Mouse (Mus musculus): ENCODE data around the gene Tead4.
"Not testable (repeated sequence)": the region's sequence is repeated elsewhere in the genome, so short reads cannot be mapped to it uniquely, and the experiment has no call there.

Tead4 gene

DNA sequence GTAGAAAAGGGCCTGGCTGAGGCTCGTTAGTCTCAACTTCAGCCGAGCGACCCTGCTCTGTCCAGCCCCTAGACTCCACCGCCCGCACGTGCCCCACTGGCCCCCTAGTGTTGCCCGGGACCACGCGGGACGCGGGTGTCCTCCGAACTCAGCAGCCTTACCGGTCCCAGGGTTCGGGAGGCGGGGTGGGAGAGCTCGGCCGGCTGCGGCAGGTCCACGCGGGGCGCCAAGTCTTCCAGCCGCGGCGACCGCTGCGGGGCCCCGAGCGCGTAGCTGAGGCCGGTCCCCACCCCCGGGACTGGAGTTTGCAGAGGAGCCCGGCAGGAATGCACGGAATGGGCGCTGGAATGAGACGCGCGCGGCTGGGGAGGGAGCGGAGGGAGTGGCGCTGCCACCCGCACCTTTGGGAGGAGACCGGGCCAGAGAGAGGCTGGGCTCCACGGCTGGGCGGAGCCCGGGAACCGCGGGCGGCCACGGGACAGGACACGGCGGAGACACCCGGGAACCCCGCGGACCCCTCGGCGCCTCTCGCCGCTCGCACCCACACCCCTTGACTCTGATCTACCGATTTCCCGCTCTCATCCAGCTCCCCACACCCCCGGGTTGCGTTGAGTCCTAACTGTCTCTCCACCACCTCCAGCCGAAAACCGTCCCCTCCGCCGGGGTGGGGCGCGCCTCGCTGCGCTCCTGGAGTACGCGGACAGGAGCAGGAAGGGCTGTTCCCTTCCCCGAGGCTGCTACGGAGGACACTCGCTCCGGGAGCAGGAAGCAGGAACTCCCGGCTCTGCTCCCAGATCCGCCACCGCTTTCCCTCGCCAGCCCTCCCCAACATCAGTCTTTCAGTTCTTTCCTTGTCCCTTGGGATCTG, at the start of gene Tead4:
Gene Tead4, minus strand, starts transcription at position 690 of the 868 bp plus-strand sequence.
- DNase-seq = peak; percentile 36

DNA sequence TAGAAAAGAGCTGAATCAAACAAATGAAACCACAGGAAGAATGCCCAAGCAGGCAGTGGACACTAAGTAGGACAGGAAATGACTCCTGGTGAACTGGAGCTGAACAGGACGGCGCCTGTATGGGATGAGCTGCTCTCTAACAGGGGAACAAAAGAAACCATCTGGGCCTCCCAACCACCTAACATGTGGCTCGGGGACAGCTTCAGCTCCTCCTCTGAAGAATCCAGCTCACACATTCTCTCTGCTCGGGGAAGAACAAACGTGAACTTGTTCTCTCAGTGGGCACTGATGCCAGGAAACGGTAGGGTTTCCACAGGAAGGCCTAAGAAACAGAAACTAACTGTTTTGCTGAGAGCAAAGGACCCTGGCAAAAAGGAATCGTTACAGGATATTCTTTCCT, 49.1 kb upstream of the Tead4 start:
- no peak for DNase-seq

DNA sequence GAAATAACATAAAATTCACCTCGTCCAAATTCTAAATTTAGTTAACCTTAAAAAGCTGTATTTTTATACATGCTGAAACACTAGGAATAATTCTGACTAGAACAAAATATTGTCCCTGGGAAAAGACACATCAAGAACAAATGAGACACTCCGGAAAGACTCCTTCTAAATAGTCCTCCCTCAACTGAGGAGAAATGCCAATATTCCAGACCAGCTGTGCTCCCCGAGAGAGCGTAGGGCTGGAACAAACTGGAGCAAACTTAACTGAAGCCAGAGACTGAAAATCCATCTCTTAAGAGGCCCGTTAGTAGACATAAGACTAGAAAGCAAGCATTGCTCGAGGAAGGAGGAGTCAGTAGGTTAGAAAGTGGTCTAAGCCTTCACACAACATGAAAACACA, 46.2 kb upstream of the Tead4 start:
- no peak for DNase-seq

- no peak for DNase-seq
Observed at GRCm38 (mm10) chr6:128345623-128346022, 45.0 kb upstream of the Tead4 start.

DNA sequence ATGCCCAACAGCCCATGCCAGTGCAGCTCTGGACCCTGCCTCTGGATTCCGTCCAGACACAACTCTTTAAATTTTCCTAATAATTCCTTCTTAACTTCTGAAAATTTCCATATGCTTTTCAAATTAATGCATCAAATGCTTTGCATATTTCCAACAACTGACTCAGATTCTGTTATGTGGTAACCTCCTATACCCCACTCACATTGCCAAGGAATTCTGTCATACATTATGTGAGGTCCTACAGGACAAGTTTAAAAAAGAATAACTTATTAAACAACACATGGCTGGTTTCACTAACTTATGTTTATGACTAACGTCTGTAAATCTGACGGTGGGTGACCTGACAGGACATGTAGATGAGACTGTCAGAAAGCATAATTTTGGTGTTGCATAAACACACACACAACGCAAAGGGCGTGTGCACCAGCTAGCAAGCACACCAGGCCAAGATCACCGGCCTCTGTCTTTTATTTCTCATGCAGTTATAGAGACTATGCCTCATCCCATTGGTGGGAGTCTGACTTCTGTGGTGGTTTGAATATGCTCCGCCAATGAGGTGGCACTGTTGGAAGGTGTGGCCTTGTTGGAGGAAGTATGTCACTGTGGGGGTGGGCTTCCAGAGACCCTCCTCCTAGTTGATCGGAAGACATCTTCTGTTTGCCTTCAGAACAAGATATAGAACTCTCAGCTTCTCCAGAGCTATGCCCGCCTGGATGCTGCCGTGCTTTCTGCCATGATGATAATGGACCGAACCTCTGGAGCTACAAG, 41.5 kb upstream of the Tead4 start:
- DNase-seq = no peak

GRCm38 (mm10) chr6:128338876-128339275, 38.3 kb upstream of the Tead4 start:
- no peak for DNase-seq

DNA sequence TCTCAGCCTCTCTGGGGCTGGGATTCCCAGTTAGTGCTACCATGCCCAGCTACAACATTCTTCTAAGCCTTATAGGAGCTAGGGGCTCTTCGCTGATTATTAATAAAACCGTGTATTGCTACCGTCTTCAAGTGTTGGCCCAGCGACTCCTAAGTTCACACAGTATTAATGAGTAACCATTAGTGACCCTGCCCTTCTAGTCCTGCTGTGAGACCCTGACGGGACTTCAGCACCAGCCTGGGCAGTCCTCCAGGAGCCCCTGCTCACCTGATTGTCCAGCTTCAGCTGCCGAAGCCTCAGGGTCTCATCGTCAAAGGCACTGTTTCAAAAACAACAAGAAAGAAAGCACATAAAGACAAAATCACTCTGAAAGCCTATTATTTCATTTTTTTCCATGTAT, 36.8 kb upstream of the Tead4 start:
- no peak for DNase-seq

GRCm38 (mm10) chr6:128334397-128335124, 33.9 kb upstream of the Tead4 start:
- peak; percentile 80 for DNase-seq

DNA sequence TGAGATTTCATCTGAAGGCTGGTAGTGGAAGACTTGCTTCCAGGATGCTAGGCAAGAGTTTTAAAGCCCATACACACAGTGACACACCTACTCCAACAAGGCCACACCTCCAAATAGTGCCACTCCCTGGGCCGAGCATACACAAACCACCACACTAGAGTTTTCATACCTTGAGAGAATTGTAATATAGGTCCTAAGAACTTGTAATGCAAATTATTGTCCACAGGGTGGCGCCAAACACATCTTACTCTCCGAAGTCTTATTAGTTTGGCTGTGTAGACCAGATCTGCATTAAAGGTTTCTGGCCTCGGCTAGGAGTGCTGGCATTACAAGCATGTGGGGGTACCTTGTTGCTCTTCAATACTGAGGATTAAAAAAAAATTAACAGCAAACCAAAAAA, 17.7 kb upstream of the Tead4 start:
- DNase-seq = peak; percentile 55

GRCm38 (mm10) chr6:128315597-128315996, 15.0 kb upstream of the Tead4 start:
- no peak for DNase-seq

GRCm38 (mm10) chr6:128314796-128315195, 14.2 kb upstream of the Tead4 start:
- no peak for DNase-seq

- peak; percentile 64 for DNase-seq
Observed at GRCm38 (mm10) chr6:128308311-128308710, 7.7 kb upstream of the Tead4 start.

- DNase-seq = no peak
Observed at GRCm38 (mm10) chr6:128304801-128305200, 4.2 kb upstream of the Tead4 start.

GRCm38 (mm10) chr6:128302640-128303039, 2.0 kb upstream of the Tead4 start:
- DNase-seq = not testable (repeated sequence)

- no peak for DNase-seq
Observed at GRCm38 (mm10) chr6:128301891-128302290, 1.3 kb upstream of the Tead4 start.

DNA sequence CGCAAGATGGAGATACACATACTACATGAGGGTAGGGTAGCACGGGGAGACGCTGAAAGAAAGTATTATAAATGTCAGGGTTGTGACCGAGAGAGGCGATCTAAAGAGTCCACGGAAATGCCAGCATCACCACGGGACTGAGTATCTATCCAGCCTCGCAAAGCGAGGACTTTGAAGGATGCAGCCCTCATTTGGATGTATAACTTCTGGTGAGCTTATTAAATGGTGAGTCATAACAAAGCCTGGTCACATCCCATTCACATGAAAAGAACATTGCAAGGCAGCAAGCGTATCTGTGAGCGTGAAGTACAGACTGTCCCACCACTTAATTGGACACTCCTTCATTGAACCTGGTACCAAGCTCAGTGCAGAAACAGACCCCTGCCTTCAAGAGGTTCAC, 835 bp upstream of the Tead4 start:
- DNase-seq = no peak

DNA sequence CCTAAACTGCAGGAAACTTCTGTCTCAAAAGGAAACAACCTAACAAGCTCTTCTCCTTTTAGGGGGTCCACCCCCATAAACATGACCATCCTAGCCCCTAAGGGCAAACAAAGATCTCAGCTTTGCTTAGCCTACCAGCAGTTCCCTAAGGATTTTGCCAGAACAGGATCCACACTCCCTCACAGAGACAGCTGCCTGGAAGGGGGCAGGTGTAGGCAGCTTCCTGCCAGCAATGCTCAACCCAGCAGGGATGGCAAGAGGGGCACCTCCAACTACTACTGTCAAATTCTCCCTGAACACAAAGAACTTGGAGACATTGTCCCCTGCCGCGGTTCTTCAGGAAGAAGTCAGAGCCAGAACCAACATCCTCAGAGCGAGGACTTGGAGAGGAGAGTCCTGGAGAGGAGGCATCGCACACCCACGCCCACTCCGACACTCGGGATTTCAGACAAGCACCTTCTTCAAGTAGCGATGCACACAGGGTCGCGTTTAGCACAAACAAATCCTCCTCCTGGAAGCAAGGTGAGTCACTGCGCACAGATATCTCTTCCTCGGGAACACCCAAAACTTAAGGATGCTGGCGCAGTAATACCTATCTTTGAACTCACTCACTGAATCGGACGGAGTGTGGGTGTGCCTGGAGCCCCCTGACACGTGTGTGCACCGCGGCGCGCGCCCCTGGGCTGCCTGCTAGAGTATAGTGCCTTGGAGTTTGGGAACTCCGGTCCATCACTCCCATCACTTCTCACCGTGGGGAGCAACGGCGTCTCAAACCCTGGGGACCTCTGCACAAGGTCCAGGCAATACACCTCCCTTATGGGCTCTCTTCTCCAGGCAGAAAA, 1.1 kb downstream of the Tead4 start:
- no peak for DNase-seq

GRCm38 (mm10) chr6:128298246-128298645, 2.4 kb downstream of the Tead4 start:
- no peak for DNase-seq

DNA sequence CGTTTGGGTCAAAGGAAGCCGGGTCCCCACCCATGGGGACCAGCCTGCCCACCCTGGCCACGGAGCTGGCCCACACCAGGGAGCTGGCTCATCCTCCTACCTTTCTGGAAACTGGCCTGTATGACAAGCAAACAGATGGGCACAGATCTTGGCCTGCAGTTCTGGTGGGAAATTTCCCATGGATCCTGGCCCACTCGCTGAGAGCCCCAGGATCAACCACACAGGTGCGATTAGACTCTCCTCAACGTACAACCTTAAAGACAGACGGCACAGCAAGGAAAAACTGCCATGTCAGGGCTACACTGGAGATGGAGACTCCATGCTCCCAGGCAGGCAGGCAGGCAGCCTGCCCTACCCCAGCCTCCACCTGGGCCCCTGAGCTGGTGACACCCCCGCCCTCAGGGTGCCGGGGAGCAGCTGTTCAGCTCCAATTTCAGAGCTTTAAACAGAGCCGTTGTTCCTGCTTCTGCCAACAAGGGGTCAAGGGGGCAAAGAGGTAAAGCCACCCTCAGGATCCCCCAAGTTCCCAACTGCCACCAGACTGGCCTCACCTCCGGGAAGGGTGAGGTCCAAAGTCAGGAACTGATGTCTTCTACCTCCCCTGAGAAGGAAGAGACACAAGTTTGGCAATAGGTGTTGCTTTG, 3.8 kb downstream of the Tead4 start:
- no peak for DNase-seq

- peak; percentile 52 for DNase-seq
Observed at GRCm38 (mm10) chr6:128295876-128296749, 4.5 kb downstream of the Tead4 start.

DNA sequence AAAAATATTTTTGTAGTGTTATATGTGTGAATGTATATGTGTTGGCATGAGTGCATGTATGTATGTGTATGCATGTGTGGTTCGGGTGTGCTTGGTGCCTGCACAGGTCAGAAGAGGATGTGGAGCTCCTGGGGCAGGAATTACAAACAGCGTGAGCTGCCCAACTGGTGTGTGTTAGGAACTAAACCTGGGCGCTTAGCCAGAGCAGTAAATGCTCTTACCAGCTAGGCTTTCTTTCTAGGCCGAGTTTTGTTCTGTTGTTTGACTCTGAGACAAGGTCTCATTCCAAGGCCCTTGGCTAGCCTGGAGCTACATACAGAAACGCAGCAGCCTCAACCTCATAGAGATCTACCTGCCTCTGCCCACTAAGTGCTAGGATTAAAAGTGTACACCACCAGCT, 9.3 kb downstream of the Tead4 start:
- DNase-seq = no peak
